Mouse (Mus musculus): ENCODE measurements around the gene Nr4a2. TPM values are rescaled to one million over a fixed set of nuclear protein-coding genes. Genes with fewer than 3 reads are reported as not detected.

The Nr4a2 gene
- polyA plus RNA-seq, 1 experiment from 2014 or later: 7.8 TPM

Other genes starting within 250 kb of the Nr4a2 start
- 37.5 and 39.5 TPM in 2 replicates for gene Gpd2, start 113.6 kb upstream of the Nr4a2 start, polyA plus RNA-seq (2016; fragmentation: Nextera tagmentation; extraction: Ambion mirVana)